Mouse (Mus musculus) small intestine, adult 2 months (tissue): ENCODE data around the gene Cth.
"Not testable (repeated sequence)": the region's sequence is repeated elsewhere in the genome, so short reads cannot be mapped to it uniquely, and the experiment has no call there.

Experiments
- CTCF ChIP-seq: fragments of 200-500 bp; IDR thresholded peaks from 2 replicates; pipeline ENCODE4 v1.5.1; 2012; ENCODE audit warnings: low read depth, mild to moderate bottlenecking, control low read depth, inconsistent platforms, low read length, moderate library complexity, mixed read lengths; ENCODE audit not compliant: insufficient replicate concordance, insufficient read length; ENCODE audit errors: extremely low read depth
- POLR2A ChIP-seq: fragments of 200-500 bp; IDR thresholded peaks from 2 replicates; pipeline ENCODE4 v1.6.1; 2012; ENCODE audit warnings: low read depth, mild to moderate bottlenecking, control low read depth, inconsistent platforms, low read length, moderate library complexity

GRCm38 (mm10) chr3:157933223-157933622 lies 8.3 kb upstream of the Cth start:
- not testable (repeated sequence) for TF ChIP-seq POLR2A, CTCF
